Comparison of ENCODE assay signal across 10 mouse cellular contexts in genomic region chr6:90624733-90625132, GRCm38 (mm10). TPM values are rescaled to one million over a fixed set of nuclear protein-coding genes. Genes with fewer than 3 reads are reported as not detected.
DNase-seq lines count a peak whose midpoint lies in the region; ATAC-seq and TF ChIP-seq lines count a peak whose summit lies in the region.
"Had no signal": no experiment of that assay in that cellular context is flagged by ENCODE, and none has a peak within 500 bp of the region (broad histone marks: within the 10 kb centered on the region; RNA-seq: fewer than 3 reads in every experiment).

No protein-coding gene starts in this region.

- peak overlapping the region; percentile 29; the same call in 1 of the 2 replicates for H3K27ac ChIP-seq in bone marrow, adult 2 months (ENCODE audit: control insufficient read depth, insufficient read depth, low read depth, low read length, poor library complexity)
- H3K27ac ChIP-seq: embryonic facial prominence, embryonic 13.5 days; limb, embryonic 12.5 days had no signal

- peak; percentile 86 for DNase-seq in gastrocnemius, adult 18-20 months (ENCODE audit: low spot score)
- no peak for DNase-seq in gastrocnemius, postnatal 10 days
- DNase-seq in heart, adult 9 months (ENCODE audit: low spot score in 2 of 2): peak; percentile 46 to 61
- DNase-seq in lung, adult 2 months: no peak
- no peak for DNase-seq in right cerebral cortex, postnatal 10 days (ENCODE audit: low spot score in 2 of 2)
- no peak for DNase-seq in right cerebral cortex, postnatal 25 days

- no peak for TF ChIP-seq CTCF in bone marrow, adult 2 months (IDR thresholded peaks at IDR 0.05; ENCODE audit: control insufficient read depth, insufficient read depth, low read length)
- TF ChIP-seq CTCF in lung, adult 2 months (IDR thresholded peaks at IDR 0.05; ENCODE audit: insufficient read depth, low read length): no peak

- WGBS in bone marrow, adult 2 months: 47% methylated on average over 11 of the region's 11 CpGs
- 61% methylated on average over 11 of the region's 11 CpGs for WGBS in lung, adult 2 months

- TF ChIP-seq POLR2A in bone marrow, adult 2 months (IDR thresholded peaks at IDR 0.05; ENCODE audit: borderline replicate concordance, control insufficient read depth, low read depth, low read length): no peak
- TF ChIP-seq POLR2A in lung, adult 2 months (IDR thresholded peaks at IDR 0.05; ENCODE audit: borderline replicate concordance, extremely low read depth, low read depth, low read length): 0 out of 2 replicates have a peak, but pooled peaks have one; percentile 4

- peaks cover 15% of the 10 kb centered on the region for H3K4me1 ChIP-seq in bone marrow, adult 2 months (ENCODE audit: control insufficient read depth, insufficient read depth, low read length)
- H3K4me1 ChIP-seq in lung, adult 2 months (ENCODE audit: control insufficient read depth, insufficient read depth, low read length): peaks cover 8% of the 10 kb centered on the region

- peak overlapping the region; percentile 20 for H3K4me3 ChIP-seq in bone marrow, adult 2 months (replicated peaks; ENCODE audit: control insufficient read depth, low read depth, low read length)
- H3K4me3 ChIP-seq in lung, adult 2 months (replicated peaks; ENCODE audit: extremely low read depth, low read depth, low read length): no peak overlapping the region
- H3K4me3 ChIP-seq: embryonic facial prominence, embryonic 13.5 days; limb, embryonic 12.5 days had no signal

- no peak for ATAC-seq in cerebellum, adult (ENCODE audit: insufficient number of reproducible peaks, low FRiP score, low TSS enrichment)

RNA-seq across cellular contexts. Expression of gene Slc41a3, which starts 20.2 kb away (rescaled TPM):
- 10 to 100 TPM; 83.4 to 93.7 TPM for total RNA-seq in gastrocnemius, adult 18-20 months (2021)
- total RNA-seq in gastrocnemius, postnatal 10 days (2021): 10 to 100 TPM; 52.9 to 60.3 TPM
- 4.8 and 6.3 TPM in 2 replicates for polyA plus RNA-seq in bone marrow, adult 2 months (2011; ENCODE audit: insufficient read depth, insufficient read length, low replicate concordance, missing spikeins)
- 11.1 and 13.8 TPM in 2 replicates for polyA plus RNA-seq in lung, adult 2 months (2012; rRNA removed)

Comparison
In these comparisons a context has a peak if more than half of its experiments do, and no peak if none do; other contexts are left out.
1. DNase-seq: peak in gastrocnemius, adult 18-20 months (single experiment) and heart, adult 9 months (2 of 2); none in gastrocnemius, postnatal 10 days (single experiment), lung, adult 2 months (single experiment), right cerebral cortex, postnatal 10 days (0 of 2) and right cerebral cortex, postnatal 25 days (single experiment).